In genomic region chr6:47813257-47813878, GRCm38 (mm10) we compare ENCODE assay signal across 7 mouse cellular contexts. TPM values are rescaled to one million over a fixed set of nuclear protein-coding genes. Genes with fewer than 3 reads are reported as not detected.
A peak's percentile ranks its signal among the peaks of the same experiment; 100 is the strongest.
DNase-seq lines count a peak whose midpoint lies in the region; ATAC-seq lines count a peak whose summit lies in the region.

TSS of gene Pdia4 (minus strand) at chr6:47813430.

- H3K4me3 ChIP-seq in intestine, embryonic 16.5 days (ENCODE audit: low read length): peak within 1 kb of the TSS; percentile 94
- peak within 1 kb of the TSS; percentile 73 for H3K4me3 ChIP-seq in midbrain, embryonic 11.5 days (ENCODE audit: low read depth, low read length)

- peak; percentile 99 for DNase-seq in adrenal gland, adult 8-10 months
- peak; percentile 99 for DNase-seq in embryo, embryonic 9.5 days (ENCODE audit: extremely low spot score)
- peak; percentile 95 to 98 for DNase-seq in gastrocnemius, postnatal 4 days (ENCODE audit: low spot score in 2 of 2)
- DNase-seq in left cerebral cortex, postnatal 36 days (ENCODE audit: low spot score in 2 of 2): peak; percentile 98 to 99
- DNase-seq in midbrain, embryonic 11.5 days (ENCODE audit: low spot score, missing footprints): peak; percentile 99
- DNase-seq in skeletal muscle tissue, adult 2 months (ENCODE audit: low read depth, low spot score): peak; percentile 98

- H3K9ac ChIP-seq in intestine, embryonic 16.5 days (ENCODE audit: low read depth, low read length): peak within 1 kb of the TSS; percentile 95
- H3K9ac ChIP-seq in midbrain, embryonic 11.5 days (ENCODE audit: low read length): peak within 1 kb of the TSS; percentile 95

- H3K27ac ChIP-seq in intestine, embryonic 16.5 days (ENCODE audit: low read length): peak within 1 kb of the TSS; percentile 99
- peak within 1 kb of the TSS; percentile 84 for H3K27ac ChIP-seq in midbrain, embryonic 11.5 days (ENCODE audit: low read depth, low read length)

- no peaks in the 10 kb centered on the region for H3K9me3 ChIP-seq in intestine, embryonic 16.5 days (ENCODE audit: control insufficient read depth, low read length)
- no peaks in the 10 kb centered on the region for H3K9me3 ChIP-seq in midbrain, embryonic 11.5 days (ENCODE audit: control insufficient read depth, low read length)

- H3K4me2 ChIP-seq in intestine, embryonic 16.5 days (ENCODE audit: low read depth, low read length): peak within 1 kb of the TSS; percentile 84
- H3K4me2 ChIP-seq in midbrain, embryonic 11.5 days: peak within 1 kb of the TSS; percentile 60

- H3K36me3 ChIP-seq in intestine, embryonic 16.5 days (ENCODE audit: control insufficient read depth, insufficient read depth, low read length): no peaks in the 10 kb centered on the region
- H3K36me3 ChIP-seq in midbrain, embryonic 11.5 days (ENCODE audit: control insufficient read depth, insufficient read depth, low read length): no peaks in the 10 kb centered on the region

- intact Hi-C loops in left cerebral cortex, postnatal 36 days (cut with DNase I): no loop called here

- peaks cover 23% of the 10 kb centered on the region for H3K4me1 ChIP-seq in intestine, embryonic 16.5 days (ENCODE audit: control insufficient read depth, insufficient read depth, low read length)
- H3K4me1 ChIP-seq in midbrain, embryonic 11.5 days (ENCODE audit: control insufficient read depth, insufficient read depth, low read length): peaks cover 16% of the 10 kb centered on the region

- H3K27me3 ChIP-seq in intestine, embryonic 16.5 days (replicated peaks; ENCODE audit: control insufficient read depth, insufficient read depth, low read length): no peaks in the 10 kb centered on the region
- H3K27me3 ChIP-seq in midbrain, embryonic 11.5 days (ENCODE audit: control insufficient read depth, insufficient read depth, low read length): no peaks in the 10 kb centered on the region

- under 1% methylated on average over 44 of the region's 44 CpGs for WGBS in intestine, embryonic 16.5 days
- under 1% methylated on average over 39 of the region's 44 CpGs for WGBS in midbrain, embryonic 11.5 days

- ATAC-seq in intestine, embryonic 16.5 days: peak; percentile 99
- ATAC-seq in midbrain, embryonic 11.5 days (ENCODE audit: low FRiP score): peak; percentile 100

RNA-seq across cellular contexts. Expression of gene Pdia4, which starts in this region (rescaled TPM):
- total RNA-seq in adrenal gland, adult 8-10 months (2022): 100 to 1,000 TPM in 2 of 4 experiments, 10 to 100 TPM in 2; 98.3 to 114 (median 107) TPM
- 10 to 100 TPM; 60.3 to 64.3 TPM for total RNA-seq in gastrocnemius, postnatal 4 days (2021)
- 332 and 340 TPM in 2 replicates for polyA plus RNA-seq in intestine, embryonic 16.5 days (2015; fragmentation: Nextera tagmentation; extraction: Ambion mirVana)
- 10 to 100 TPM; 45.3 to 70.1 TPM for total RNA-seq in left cerebral cortex, postnatal 36 days (2021)
- 258 and 263 TPM in 2 replicates for polyA plus RNA-seq in midbrain, embryonic 11.5 days (2014; fragmentation: Nextera tagmentation; extraction: Ambion mirVana)

Comparison
In these comparisons a context has a peak if more than half of its experiments do, and no peak if none do; other contexts are left out.
1. Peak in every context shown above with its lines: DNase-seq, ATAC-seq, H3K4me3 ChIP-seq and H3K27ac ChIP-seq.